Mouse (Mus musculus): ENCODE measurements around the gene Nipa1.

DNA sequence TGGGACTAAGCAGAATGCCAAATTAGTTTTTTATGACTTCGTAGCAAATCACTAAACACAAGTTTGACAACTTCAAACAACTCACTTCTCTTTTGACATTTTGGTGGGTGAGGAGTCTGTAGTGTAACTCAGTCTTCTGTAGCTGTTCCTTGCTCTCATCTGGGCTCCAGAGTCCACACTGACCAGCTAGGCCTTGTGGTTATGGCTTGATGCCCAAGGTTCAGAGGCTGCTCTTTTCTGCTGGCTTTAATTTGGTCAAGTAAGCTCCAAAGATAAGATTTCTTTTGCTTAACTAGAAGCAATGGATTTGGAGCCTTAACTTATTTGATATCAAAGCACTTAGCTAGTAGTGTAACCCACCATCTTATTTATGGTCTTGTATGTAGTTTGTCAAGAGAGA, 45.1 kb upstream of the Nipa1 start:
- TF ChIP-seq GATA1 (IDR thresholded peaks at IDR 0.05; ENCODE audit: borderline replicate concordance, low read length) (no peak), FLI1 (IDR thresholded peaks at IDR 0.05; ENCODE audit: low read length) (no peak)
